Mouse (Mus musculus): ENCODE results near the gene Nppa. TPM values are rescaled to one million over a fixed set of nuclear protein-coding genes. Genes with fewer than 3 reads are reported as not detected.

Nppa gene
- 1,000 to 10,000 TPM; 1,585 to 1,953 TPM for total RNA-seq (2021)

GRCm38 (mm10) chr4:148000202-148000772 lies at the start of gene Nppa:
Gene Nppa (plus strand): TSS chr4:148000722.
- DNase-seq: peak; percentile 62

- peak; percentile 57 for DNase-seq
Measured at GRCm38 (mm10) chr4:147953590-147953989, 46.9 kb upstream of the Nppa start.

- DNase-seq: peak; percentile 55
Measured at GRCm38 (mm10) chr4:147957141-147957540, 43.4 kb upstream of the Nppa start.

GRCm38 (mm10) chr4:147959881-147960831 lies 40.4 kb upstream of the Nppa start:
- DNase-seq: peak; percentile 85

- peak; percentile 57 for DNase-seq
Measured at GRCm38 (mm10) chr4:147962781-147963180, 37.7 kb upstream of the Nppa start.

GRCm38 (mm10) chr4:147963623-147964022 lies 36.9 kb upstream of the Nppa start:
- DNase-seq: peak; percentile 69

- peak; percentile 62 for DNase-seq
Measured at GRCm38 (mm10) chr4:147965712-147966111, 34.8 kb upstream of the Nppa start.

- peak; percentile 35 for DNase-seq
Measured at GRCm38 (mm10) chr4:147968816-147969215, 31.7 kb upstream of the Nppa start.

- peak; percentile 69 for DNase-seq
Measured at GRCm38 (mm10) chr4:147969337-147969736, 31.2 kb upstream of the Nppa start.

GRCm38 (mm10) chr4:147976237-147976636 lies 24.3 kb upstream of the Nppa start:
- DNase-seq: no peak

- DNase-seq: no peak
Measured at GRCm38 (mm10) chr4:147977726-147978125, 22.8 kb upstream of the Nppa start.

GRCm38 (mm10) chr4:147978391-147978790 lies 22.1 kb upstream of the Nppa start:
- no peak for DNase-seq

- DNase-seq: peak; percentile 79
Measured at GRCm38 (mm10) chr4:147979441-147979860, 21.1 kb upstream of the Nppa start.

GRCm38 (mm10) chr4:147985205-147986132 lies 15.1 kb upstream of the Nppa start, which contains the start of gene Nppb:
Gene Nppb (plus strand): TSS chr4:147985788.
- DNase-seq: peak; percentile 80

- DNase-seq: no peak
Measured at GRCm38 (mm10) chr4:147993571-147994095, 6.9 kb upstream of the Nppa start.

- DNase-seq: no peak
Measured at GRCm38 (mm10) chr4:147995311-147995710, 5.2 kb upstream of the Nppa start.

GRCm38 (mm10) chr4:148001013-148001789 lies 679 bp downstream of the Nppa start:
- DNase-seq: no peak

GRCm38 (mm10) chr4:148001866-148002265 lies 1.3 kb downstream of the Nppa start:
- DNase-seq: no peak

- DNase-seq: no peak
Measured at GRCm38 (mm10) chr4:148004361-148004760, 3.8 kb downstream of the Nppa start.

- peak; percentile 81 for DNase-seq
Measured at GRCm38 (mm10) chr4:148008412-148008811, 7.9 kb downstream of the Nppa start.

GRCm38 (mm10) chr4:148009641-148010040 lies 9.1 kb downstream of the Nppa start:
- DNase-seq: no peak

Data from heart, postnatal 4 days (tissue).